8 mouse cellular contexts compared by ENCODE assay signal in the genomic region with DNA sequence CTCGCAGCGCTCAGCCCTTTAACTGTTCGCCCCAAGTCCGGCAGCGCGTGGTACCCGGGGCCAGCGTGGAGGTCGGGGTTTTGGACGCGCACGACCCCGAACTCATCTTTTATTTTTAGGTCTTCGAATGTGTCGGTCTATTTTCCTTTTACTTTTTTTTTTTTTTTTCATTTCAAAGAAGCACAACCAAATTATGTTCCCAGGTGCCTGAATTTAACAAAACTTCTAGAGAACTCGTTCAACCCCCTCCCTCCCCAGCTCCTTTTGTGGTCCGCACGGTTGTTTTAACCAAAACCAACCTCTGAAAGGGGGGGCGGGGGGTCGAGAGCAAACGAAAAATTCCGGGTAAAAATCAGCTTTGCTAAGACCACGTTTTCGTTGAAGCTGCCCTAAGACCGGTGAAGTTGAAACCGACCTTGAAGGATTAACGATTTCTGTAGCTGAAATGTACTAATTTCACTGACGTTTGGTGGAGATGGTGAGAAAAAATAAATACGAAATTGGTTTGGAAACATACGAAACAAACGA. TPM values are rescaled to one million over a fixed set of nuclear protein-coding genes. Genes with fewer than 3 reads are reported as not detected.
A peak's percentile ranks its signal among the peaks of the same experiment; 100 is the strongest.
DNase-seq lines count a peak whose midpoint lies in the region; ATAC-seq and TF ChIP-seq lines count a peak whose summit lies in the region.

No protein-coding gene starts in this region.

- ATAC-seq in heart, postnatal 0 days (ENCODE audit: insufficient read depth, low read depth): no peak
- ATAC-seq in monocyte, adult 5-6 weeks (replicated peaks; ENCODE audit: insufficient number of reproducible peaks, low FRiP score, low TSS enrichment, poor library complexity, severe bottlenecking): no peak

- peak overlapping the region; percentile 17 for H3K4me3 ChIP-seq in brown adipose tissue, adult 24 weeks (ENCODE audit: insufficient read depth, low read depth, low read length)
- peak overlapping the region; percentile 77 for H3K4me3 ChIP-seq in heart, postnatal 0 days (ENCODE audit: low read depth, low read length)
- peak overlapping the region; percentile 99 for H3K4me3 ChIP-seq in midbrain, embryonic 10.5 days

- no peaks in the 10 kb centered on the region for H3K36me3 ChIP-seq in heart, postnatal 0 days (replicated peaks; ENCODE audit: control insufficient read depth, insufficient read depth, low read length)
- H3K36me3 ChIP-seq in midbrain, embryonic 10.5 days: no peaks in the 10 kb centered on the region

- no peaks in the 10 kb centered on the region for H3K9me3 ChIP-seq in heart, postnatal 0 days (replicated peaks; ENCODE audit: control insufficient read depth, low read length)
- H3K9me3 ChIP-seq in midbrain, embryonic 10.5 days (replicated peaks): no peaks in the 10 kb centered on the region

- H3K9ac ChIP-seq in heart, postnatal 0 days (replicated peaks; ENCODE audit: low read depth, low read length): no peak overlapping the region

- H3K4me2 ChIP-seq in heart, postnatal 0 days (ENCODE audit: low read depth, low read length): peak overlapping the region; percentile 96

- intact Hi-C loops in left cerebral cortex, postnatal 4 days (cut with DNase I): no loop called here
- intact Hi-C loops in left cerebral cortex, postnatal 36 days (cut with DNase I): loop anchor here (2.0 kb wide), 1 partner anchor 1960 kb away; no protein-coding TSS in a partner anchor

- WGBS in heart, postnatal 0 days: 1% methylated on average over 31 of the region's 31 CpGs
- under 1% methylated on average over 31 of the region's 31 CpGs for WGBS in midbrain, embryonic 10.5 days

- H3K27ac ChIP-seq in brown adipose tissue, adult 24 weeks (replicated peaks; ENCODE audit: low read depth, low read length): no peak overlapping the region
- H3K27ac ChIP-seq in heart, postnatal 0 days (ENCODE audit: low read depth): no peak overlapping the region
- peak overlapping the region; percentile 100 for H3K27ac ChIP-seq in midbrain, embryonic 10.5 days (replicated peaks)

- TF ChIP-seq EP300 in heart, postnatal 0 days (IDR thresholded peaks at IDR 0.05; ENCODE audit: low read depth): no peak

- peak; percentile 22 for DNase-seq in left cerebral cortex, postnatal 4 days
- DNase-seq in left cerebral cortex, postnatal 36 days (ENCODE audit: low spot score in 2 of 2): no peak
- no peak for DNase-seq in heart, postnatal 0 days (ENCODE audit: low spot score)
- DNase-seq in midbrain, embryonic 10.5 days (ENCODE audit: low spot score): no peak
- no peak for DNase-seq in Muller cell, postnatal 12 days (ENCODE audit: inconsistent ontology term)
- DNase-seq in thymus, postnatal 4 days: no peak

- H3K27me3 ChIP-seq in heart, postnatal 0 days (ENCODE audit: control insufficient read depth, insufficient read depth, low read length): peaks cover 9% of the 10 kb centered on the region; the same call in 1 of the 2 replicates
- no peaks in the 10 kb centered on the region for H3K27me3 ChIP-seq in midbrain, embryonic 10.5 days (ENCODE audit: low read depth, poor library complexity, severe bottlenecking)

- TF ChIP-seq CTCF in heart, postnatal 0 days (IDR thresholded peaks at IDR 0.05; ENCODE audit: low read depth): no peak

- no peaks in the 10 kb centered on the region for H3K4me1 ChIP-seq in brown adipose tissue, adult 24 weeks (ENCODE audit: control insufficient read depth, insufficient read depth, insufficient read length, low read length)
- 0 out of 2 replicates have a peak, but pooled peaks cover under 1% of the 10 kb centered on the region for H3K4me1 ChIP-seq in heart, postnatal 0 days (ENCODE audit: control insufficient read depth, insufficient read depth)
- H3K4me1 ChIP-seq in midbrain, embryonic 10.5 days: peaks cover 42% of the 10 kb centered on the region

RNA-seq across cellular contexts. Expression of a gene that starts 3.6 kb away (rescaled TPM):
- total RNA-seq in left cerebral cortex, postnatal 4 days (2021): 1 to 10 TPM; 5.0 to 6.5 TPM
- total RNA-seq in left cerebral cortex, postnatal 36 days (2021): under 1 TPM in 1 of 2 experiments, not detected in 1; 0.07 TPM
- polyA plus RNA-seq in brown adipose tissue, adult 24 weeks (2012; ENCODE audit: insufficient read depth, insufficient read length, missing spikeins): not detected in 2 replicates
- 9.4 and 21.5 TPM in 2 replicates for total RNA-seq in heart, postnatal 0 days (2014; rRNA removed; ENCODE audit: low replicate concordance)
- 19.0 and 21.0 TPM in 2 replicates for polyA plus RNA-seq in heart, postnatal 0 days (2015; fragmentation: Nextera tagmentation; extraction: Ambion mirVana)
- 134 and 148 TPM in 2 replicates for polyA plus RNA-seq in midbrain, embryonic 10.5 days (2016; fragmentation: Nextera tagmentation; extraction: Ambion mirVana)
- 0.19 to 0.29 TPM in 2 of 3 replicates, not detected in the other for total RNA-seq in monocyte, adult 5-6 weeks (2017)

RNA-seq across cellular contexts. Expression of a gene that starts 45.5 kb away (rescaled TPM):
- 10 to 100 TPM; 91.9 to 94.1 TPM for total RNA-seq in left cerebral cortex, postnatal 4 days (2021)
- total RNA-seq in left cerebral cortex, postnatal 36 days (2021): 10 to 100 TPM; 51.1 to 86.5 TPM
- polyA plus RNA-seq in brown adipose tissue, adult 24 weeks (2012; ENCODE audit: insufficient read depth, insufficient read length, missing spikeins): 27.9 and 49.0 TPM in 2 replicates
- 33.6 and 41.8 TPM in 2 replicates for total RNA-seq in heart, postnatal 0 days (2014; rRNA removed; ENCODE audit: low replicate concordance)
- polyA plus RNA-seq in heart, postnatal 0 days (2015; fragmentation: Nextera tagmentation; extraction: Ambion mirVana): 26.0 and 32.5 TPM in 2 replicates
- 121 and 126 TPM in 2 replicates for polyA plus RNA-seq in midbrain, embryonic 10.5 days (2016; fragmentation: Nextera tagmentation; extraction: Ambion mirVana)
- total RNA-seq in monocyte, adult 5-6 weeks (2017): 185 to 235 TPM (median 209 TPM) in 3 replicates

Comparison
In these comparisons a context has a peak if more than half of its experiments do, and no peak if none do; other contexts are left out.
1. H3K4me3 ChIP-seq: peak in every context shown above with its lines; median percentile 99 in midbrain, embryonic 10.5 days; 77 in heart, postnatal 0 days; 17 in brown adipose tissue, adult 24 weeks.